Mouse (Mus musculus) heart, embryonic 11.5 days (tissue): ENCODE measurements around the gene Cc2d2b. TPM values are rescaled to one million over a fixed set of nuclear protein-coding genes. Genes with fewer than 3 reads are reported as not detected.
A peak's percentile ranks its signal among the peaks of the same experiment; 100 is the strongest.

Experiments
- ATAC-seq: fragments of 200-750 bp; cut with Nextera tagmentation; replicated peaks from 2 replicates; pipeline ENCODE4 v1.8.0; 2017; ENCODE audit warnings: moderate library complexity; ENCODE audit not compliant: insufficient number of reproducible peaks, low FRiP score, low TSS enrichment
- H3K27ac ChIP-seq: fragments of 300-500 bp; sonication (generic); 2 replicates; pipeline ENCODE4 v1.5.1; 2014; ENCODE audit warnings: mild to moderate bottlenecking, low read depth, low read length
- H3K27me3 ChIP-seq: fragments of 300-500 bp; sonication (generic); 2 replicates; pipeline ENCODE4 v1.6.1; 2014; ENCODE audit warnings: mild to moderate bottlenecking, low read length, mixed read lengths; ENCODE audit not compliant: control insufficient read depth, insufficient read depth
- H3K36me3 ChIP-seq: fragments of 300-500 bp; sonication (generic); 2 replicates; pipeline ENCODE4 v1.6.1; 2014; ENCODE audit warnings: mild to moderate bottlenecking, low read length, moderate library complexity, mixed read lengths; ENCODE audit not compliant: control insufficient read depth, insufficient read depth
- H3K4me1 ChIP-seq: fragments of 300-500 bp; sonication (generic); 2 replicates; pipeline ENCODE4 v1.6.1; 2014; ENCODE audit warnings: low read length; ENCODE audit not compliant: control insufficient read depth, insufficient read depth
- H3K4me2 ChIP-seq: fragments of 300-500 bp; sonication (generic); 2 replicates; pipeline ENCODE4 v1.6.1; 2014; ENCODE audit warnings: mild to moderate bottlenecking, moderate library complexity
- H3K4me3 ChIP-seq: fragments of 300-500 bp; sonication (generic); 2 replicates; pipeline ENCODE4 v1.5.1; 2014; ENCODE audit warnings: low read depth, low read length
- H3K9ac ChIP-seq: fragments of 300-500 bp; sonication (generic); 2 replicates; pipeline ENCODE4 v1.6.1; 2014; ENCODE audit warnings: mild to moderate bottlenecking, low read depth, low read length, moderate library complexity
- H3K9me3 ChIP-seq: fragments of 300-500 bp; sonication (generic); replicated peaks from 2 replicates; pipeline ENCODE4 v1.6.1; 2016; ENCODE audit warnings: low read length; ENCODE audit not compliant: control insufficient read depth
- WGBS: fragments of 180-500 bp; shearing (Covaris S2); extraction: QIAGEN DNeasy Blood & Tissue Kit; methylation state at CpG from one replicate; pipeline ENCODE4 v1.1.7; 2014; ENCODE audit not compliant: insufficient replicate concordance; 5-methylcytosine and 5-hydroxymethylcytosine counted together
- polyA plus RNA-seq: library from polyadenylated mRNA; unstranded; fragments of >200 nt; fragmentation: Nextera tagmentation; extraction: Ambion mirVana; gene quantifications from 2 replicates; pipeline ENCODE4 v1.2.1, GENCODE M21; 2014

The Cc2d2b gene
- polyA plus RNA-seq, 1 experiment from 2014 or later, result 0.57 TPM

GRCm38 (mm10) chr19:40859555-40859954 lies 111.0 kb downstream of the Cc2d2b start:
- Histone ChIP-seq H3K27me3 (no peaks in the 10 kb centered on the region), H3K9me3 (no peaks in the 10 kb centered on the region), H3K4me1 (no peaks in the 10 kb centered on the region), H3K4me2 (no peak overlapping the region), H3K36me3 (no peaks in the 10 kb centered on the region), H3K9ac (no peak overlapping the region), H3K4me3 (no peak overlapping the region), H3K27ac (no peak overlapping the region)
- no peak for ATAC-seq
- WGBS, result 41% methylated on average over 4 of the region's 4 CpGs

DNA sequence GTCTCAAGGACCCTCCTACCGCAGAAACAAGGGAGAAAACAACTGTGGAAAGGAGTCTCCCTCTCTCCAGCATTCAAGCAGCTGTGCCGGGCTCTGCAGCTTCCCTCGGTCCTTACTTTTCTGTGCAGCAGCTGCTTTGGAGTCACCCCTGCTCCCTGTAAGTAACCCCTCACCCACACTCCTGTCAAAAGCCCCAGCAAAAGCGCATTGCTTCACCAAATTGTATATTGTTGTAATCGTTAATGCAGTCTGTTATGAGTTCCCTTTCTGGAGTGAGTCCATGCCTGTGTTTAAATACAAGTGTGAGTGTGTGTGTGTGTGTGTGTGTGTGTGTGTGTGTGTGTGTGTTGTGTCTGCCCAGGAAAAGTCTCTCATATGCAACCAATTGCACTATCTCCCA lies 119.7 kb downstream of the Cc2d2b start:
- no peak for ATAC-seq
- Histone ChIP-seq H3K9ac (no peak overlapping the region), H3K4me3 (no peak overlapping the region), H3K27ac (no peak overlapping the region), H3K4me2 (no peak overlapping the region), H3K9me3 (no peaks in the 10 kb centered on the region), H3K27me3 (peaks cover 6% of the 10 kb centered on the region), H3K4me1 (no peaks in the 10 kb centered on the region; the same call in 1 of the 2 replicates), H3K36me3 (no peaks in the 10 kb centered on the region)
- 20% methylated on average over 5 of the region's 5 CpGs for WGBS

- ATAC-seq, result no peak
- H3K4me1 ChIP-seq, result no peaks in the 10 kb centered on the region; the same call in 1 of the 2 replicates
- 81% methylated on average over 3 of the region's 3 CpGs for WGBS
- no peak overlapping the region for H3K27ac ChIP-seq
- H3K36me3 ChIP-seq, result no peaks in the 10 kb centered on the region
- H3K27me3 ChIP-seq, result peaks cover 8% of the 10 kb centered on the region
- H3K4me2 ChIP-seq, result no peak overlapping the region
- H3K9ac ChIP-seq, result no peak overlapping the region
- H3K4me3 ChIP-seq, result no peak overlapping the region
- H3K9me3 ChIP-seq, result no peaks in the 10 kb centered on the region
Measured at GRCm38 (mm10) chr19:40869425-40870105, 121.0 kb downstream of the Cc2d2b start.

DNA sequence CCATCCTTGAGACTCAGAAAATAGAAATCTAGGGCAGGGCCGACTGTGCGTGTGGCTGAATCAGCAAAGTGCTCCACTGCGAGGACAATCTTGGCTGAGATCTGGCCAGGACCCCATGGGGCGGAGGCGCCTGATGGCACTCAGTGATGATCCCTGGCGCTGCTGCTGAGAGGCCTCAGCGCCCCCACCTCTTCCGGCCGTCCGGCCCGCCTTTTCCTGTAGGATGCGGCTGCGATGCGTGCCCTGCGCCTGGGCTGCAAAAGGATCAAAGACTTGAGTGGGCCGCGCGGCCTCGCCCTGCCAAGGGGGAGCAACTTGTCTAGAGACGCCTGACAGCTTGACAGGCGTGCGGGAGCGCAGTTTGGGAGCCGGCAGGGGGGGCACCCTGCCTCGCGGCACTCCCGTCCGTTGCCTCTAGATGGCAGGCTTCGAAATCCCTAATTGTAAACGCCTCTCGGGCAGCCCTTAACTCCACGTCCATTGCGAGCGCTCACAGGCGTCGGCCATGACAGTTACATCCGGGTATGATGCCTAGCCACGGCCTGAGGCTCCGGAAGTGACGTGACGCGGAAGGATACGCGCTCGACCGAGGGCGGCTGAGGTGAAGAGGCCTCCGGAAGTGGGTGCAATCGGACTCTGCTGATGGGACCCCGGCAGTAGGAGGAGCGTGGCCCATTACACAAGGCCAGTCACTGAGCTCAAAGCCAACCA lies 124.6 kb downstream of the Cc2d2b start:
- peaks cover 34% of the 10 kb centered on the region for H3K27me3 ChIP-seq
- 1% methylated on average over 51 of the region's 51 CpGs for WGBS
- H3K4me3 ChIP-seq, result peak overlapping the region; percentile 61
- peak overlapping the region; percentile 70 for H3K27ac ChIP-seq
- peak; percentile 93 for ATAC-seq
- H3K9me3 ChIP-seq, result no peaks in the 10 kb centered on the region
- peak overlapping the region; percentile 74 for H3K9ac ChIP-seq
- no peaks in the 10 kb centered on the region; the same call in 1 of the 2 replicates for H3K4me1 ChIP-seq
- H3K4me2 ChIP-seq, result peak overlapping the region; percentile 85
- no peaks in the 10 kb centered on the region for H3K36me3 ChIP-seq

Other genes starting within 250 kb of the Cc2d2b start
- gene Sorbs1, start 235.0 kb upstream of the Cc2d2b start, polyA plus RNA-seq, result 90.6 and 93.6 TPM in 2 replicates
- gene Aldh18a1, start 160.3 kb upstream of the Cc2d2b start, polyA plus RNA-seq, result 38.9 and 42.9 TPM in 2 replicates
- 7.6 and 10.3 TPM in 2 replicates for gene Tctn3, start 136.5 kb upstream of the Cc2d2b start, polyA plus RNA-seq
- 13.1 and 15.9 TPM in 2 replicates for gene Entpd1, start 136.4 kb upstream of the Cc2d2b start, polyA plus RNA-seq
- gene Ccnj, start 82.5 kb downstream of the Cc2d2b start, polyA plus RNA-seq, result 8.5 and 11.9 TPM in 2 replicates
- gene Zfp518a, start 146.0 kb downstream of the Cc2d2b start, polyA plus RNA-seq, result 9.1 and 11.7 TPM in 2 replicates
- 0.18 and 0.21 TPM in 2 replicates for gene Blnk, start 245.8 kb downstream of the Cc2d2b start, polyA plus RNA-seq